Mouse (Mus musculus): Measurements from ENCODE around the gene 9830107B12Rik.

9830107B12Rik gene

GRCm38 (mm10) chr17:48095718-48096121 is 50.3 kb downstream of the 9830107B12Rik start:
- DNase-seq (ENCODE audit: extremely low read depth, insufficient read length, low spot score) = no peak

- DNase-seq (ENCODE audit: extremely low read depth, insufficient read length, low spot score) = no peak
Observed at GRCm38 (mm10) chr17:48094820-48095680, 51.0 kb downstream of the 9830107B12Rik start.

GRCm38 (mm10) chr17:48093286-48093817 is 52.7 kb downstream of the 9830107B12Rik start:
- no peak for DNase-seq (ENCODE audit: extremely low read depth, insufficient read length, low spot score)

- DNase-seq (ENCODE audit: extremely low read depth, insufficient read length, low spot score) = no peak
Observed at GRCm38 (mm10) chr17:48090305-48090704, 55.8 kb downstream of the 9830107B12Rik start.

- DNase-seq (ENCODE audit: extremely low read depth, insufficient read length, low spot score) = no peak
Observed at GRCm38 (mm10) chr17:48089446-48089845, 56.6 kb downstream of the 9830107B12Rik start.

- no peak for DNase-seq (ENCODE audit: extremely low read depth, insufficient read length, low spot score)
Observed at GRCm38 (mm10) chr17:48089019-48089418, 57.0 kb downstream of the 9830107B12Rik start, which contains the start of gene 1700067P10Rik. Gene 1700067P10Rik (plus strand): TSS chr17:48089319.

- DNase-seq (ENCODE audit: extremely low read depth, insufficient read length, low spot score) = no peak
Observed at GRCm38 (mm10) chr17:48080626-48081025, 65.4 kb downstream of the 9830107B12Rik start.

Data from 3134 (cell line).